Mouse (Mus musculus) duodenum, adult 2 months (tissue): ENCODE data around the gene Tcp10c. TPM values are rescaled to one million over a fixed set of nuclear protein-coding genes. Genes with fewer than 3 reads are reported as not detected.

Source experiments
- polyA plus RNA-seq: library from polyadenylated mRNA; depleted of rRNA; stranded (reverse); fragments of >200 nt; gene quantifications from 2 replicates; pipeline ENCODE4 v1.2.3, GENCODE M21; 2012; ENCODE audit warnings: low replicate concordance; rRNA removed

The Tcp10c gene
- polyA plus RNA-seq, result not detected in 2 replicates

GRCm38 (mm10) chr17:13354521-13354920 is at the start of gene Tcp10c:
TSS of gene Tcp10c (plus strand) at chr17:13354572.

Other genes with a start within 250 kb of the Tcp10c start
- 1.1 and 5.7 TPM in 2 replicates for gene Unc93a, start 222.8 kb upstream of the Tcp10c start, polyA plus RNA-seq
- not detected in 2 replicates for gene Smok2a, start 133.4 kb upstream of the Tcp10c start, polyA plus RNA-seq
- gene Smok2b, start 124.3 kb upstream of the Tcp10c start, polyA plus RNA-seq, result not detected in 2 replicates